Mouse (Mus musculus) intestine, postnatal 0 days (tissue): ENCODE measurements around the gene Mamdc4. TPM values are rescaled to one million over a fixed set of nuclear protein-coding genes. Genes with fewer than 3 reads are reported as not detected.

Source experiments
- ATAC-seq: fragments of 200-750 bp; cut with Nextera tagmentation; 2 replicates; pipeline ENCODE4 v1.8.0; 2017; ENCODE audit warnings: mild to moderate bottlenecking, moderate TSS enrichment, moderate library complexity
- H3K27ac ChIP-seq: fragments of 300-500 bp; sonication (generic); 2 replicates; pipeline ENCODE4 v1.5.1; 2014; ENCODE audit warnings: mild to moderate bottlenecking, low read depth, low read length, moderate library complexity
- H3K27me3 ChIP-seq: fragments of 300-500 bp; sonication (generic); replicated peaks from 2 replicates; pipeline ENCODE4 v1.6.1; 2014; ENCODE audit warnings: low read length, mixed read lengths; ENCODE audit not compliant: control insufficient read depth, insufficient read depth
- H3K36me3 ChIP-seq: fragments of 300-500 bp; sonication (generic); 2 replicates; pipeline ENCODE4 v1.6.1; 2014; ENCODE audit warnings: mild to moderate bottlenecking, moderate library complexity; ENCODE audit not compliant: control insufficient read depth, insufficient read depth
- H3K4me1 ChIP-seq: fragments of 300-500 bp; sonication (generic); replicated peaks from 2 replicates; pipeline ENCODE4 v1.6.1; 2014; ENCODE audit warnings: antibody characterized with exemption, low read length, mixed read lengths; ENCODE audit not compliant: control insufficient read depth, insufficient read depth
- H3K4me2 ChIP-seq: fragments of 300-500 bp; sonication (generic); replicated peaks from 2 replicates; pipeline ENCODE4 v1.6.1; 2014; ENCODE audit warnings: low read depth, mild to moderate bottlenecking, moderate library complexity
- H3K4me3 ChIP-seq: fragments of 300-500 bp; sonication (generic); 2 replicates; pipeline ENCODE4 v1.5.1; 2014; ENCODE audit warnings: low read depth, low read length
- H3K9ac ChIP-seq: fragments of 300-500 bp; sonication (generic); 2 replicates; pipeline ENCODE4 v1.6.1; 2014; ENCODE audit warnings: mild to moderate bottlenecking, low read depth, low read length
- H3K9me3 ChIP-seq: fragments of 300-500 bp; sonication (generic); 2 replicates; pipeline ENCODE4 v1.6.1; 2016; ENCODE audit warnings: mixed run types; ENCODE audit not compliant: control insufficient read depth
- CTCF ChIP-seq: sonication (generic); IDR thresholded peaks from 2 replicates; pipeline ENCODE4 v1.5.1; 2016; ENCODE audit warnings: low read depth, mild to moderate bottlenecking, control low read depth, antibody characterized with exemption, moderate library complexity
- WGBS: fragments of 180-500 bp; shearing (Covaris S2); extraction: QIAGEN DNeasy Blood & Tissue Kit; methylation state at CpG from one replicate; pipeline ENCODE4 v1.1.7; 2014; 5-methylcytosine and 5-hydroxymethylcytosine counted together
- polyA plus RNA-seq: library from polyadenylated mRNA; unstranded; fragments of >200 nt; fragmentation: Nextera tagmentation; extraction: Ambion mirVana; gene quantifications from 2 replicates; pipeline ENCODE4 v1.2.1, GENCODE M21; 2015

Gene Mamdc4
- polyA plus RNA-seq, 1 experiment from 2014 or later: 588 TPM

DNA sequence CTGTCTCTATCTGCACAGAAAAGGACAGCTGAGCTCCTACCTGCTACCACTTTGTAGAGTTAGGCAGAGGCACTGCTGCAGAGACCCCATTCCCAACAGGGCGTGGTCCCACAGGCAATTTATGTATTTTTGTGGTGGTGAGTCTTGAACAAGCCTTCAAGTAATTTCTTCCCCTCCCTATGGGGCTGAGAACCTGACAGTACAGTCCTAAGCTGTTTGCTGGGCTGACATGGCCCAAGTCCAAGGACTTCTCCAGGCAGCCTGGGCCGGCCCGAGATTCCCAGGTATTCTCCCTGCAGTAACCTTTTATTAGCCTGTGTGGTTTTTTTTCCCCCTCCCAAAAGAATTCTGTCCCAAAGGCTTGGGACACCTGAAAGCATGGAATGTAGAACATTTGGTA, 9.5 kb upstream of the Mamdc4 start:
- H3K4me3 ChIP-seq: no peak overlapping the region
- peaks cover 38% of the 10 kb centered on the region for H3K36me3 ChIP-seq
- H3K9me3 ChIP-seq: no peaks in the 10 kb centered on the region
- H3K27ac ChIP-seq: no peak overlapping the region
- peaks cover 14% of the 10 kb centered on the region for H3K27me3 ChIP-seq
- H3K4me1 ChIP-seq: peaks cover 12% of the 10 kb centered on the region
- H3K4me2 ChIP-seq: no peak overlapping the region
- no peak overlapping the region for H3K9ac ChIP-seq
- TF ChIP-seq CTCF: no peak
- ATAC-seq: no peak
- 55% methylated on average over 3 of the region's 3 CpGs for WGBS

DNA sequence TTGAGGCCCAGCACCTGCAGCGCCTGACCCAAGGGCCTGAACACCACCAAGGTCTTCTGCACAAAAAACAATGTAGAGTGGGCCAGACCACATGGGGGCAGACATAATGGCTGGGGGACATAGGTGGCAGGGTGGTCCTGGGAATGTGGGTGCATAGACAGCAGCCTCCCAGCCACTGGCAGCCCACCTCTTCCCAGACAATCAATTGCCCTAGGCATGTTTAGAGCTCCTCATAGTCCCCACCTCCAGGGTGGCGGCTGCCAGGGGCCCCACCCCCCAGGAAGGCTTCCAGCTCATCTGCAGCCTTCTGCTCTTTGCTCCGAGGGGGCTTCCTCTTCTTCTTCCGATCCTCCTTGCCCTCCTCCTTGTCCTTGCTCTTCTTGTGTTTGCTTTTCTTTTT, 8.9 kb upstream of the Mamdc4 start:
- Histone ChIP-seq H3K27me3 (peaks cover 20% of the 10 kb centered on the region), H3K27ac (no peak overlapping the region; the same call in 1 of the 2 replicates), H3K4me3 (no peak overlapping the region), H3K36me3 (peaks cover 37% of the 10 kb centered on the region), H3K9me3 (no peaks in the 10 kb centered on the region), H3K9ac (no peak overlapping the region), H3K4me2 (no peak overlapping the region), H3K4me1 (peaks cover 14% of the 10 kb centered on the region)
- no peak for ATAC-seq
- 35% methylated on average over 4 of the region's 4 CpGs for WGBS
- TF ChIP-seq CTCF: no peak

DNA sequence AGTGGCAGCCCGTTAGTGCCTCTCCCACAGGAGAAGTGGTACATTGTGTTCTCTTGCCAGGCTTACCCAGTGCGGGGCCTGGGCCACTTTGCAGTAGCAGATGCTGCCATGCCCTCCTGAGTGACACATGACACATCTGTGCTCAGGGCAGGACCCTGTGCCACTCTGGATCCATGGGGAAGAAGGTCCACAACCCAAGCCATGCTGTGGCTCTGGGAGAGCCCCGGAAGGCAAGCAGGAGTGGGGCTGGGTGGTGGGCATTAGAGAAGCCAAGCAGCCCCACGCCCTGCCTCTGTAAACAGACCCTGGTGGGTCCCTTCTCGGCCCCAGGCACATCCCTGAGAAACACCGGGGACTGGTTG, 8.5 kb upstream of the Mamdc4 start:
- H3K27me3 ChIP-seq: peaks cover 25% of the 10 kb centered on the region
- no peak for ATAC-seq
- H3K36me3 ChIP-seq: peaks cover 33% of the 10 kb centered on the region
- no peak overlapping the region for H3K9ac ChIP-seq
- 74% methylated on average over 6 of the region's 6 CpGs for WGBS
- H3K4me1 ChIP-seq: peaks cover 18% of the 10 kb centered on the region
- no peak overlapping the region for H3K4me2 ChIP-seq
- no peaks in the 10 kb centered on the region for H3K9me3 ChIP-seq
- no peak for TF ChIP-seq CTCF
- no peak overlapping the region; the same call in 1 of the 2 replicates for H3K27ac ChIP-seq
- no peak overlapping the region for H3K4me3 ChIP-seq

DNA sequence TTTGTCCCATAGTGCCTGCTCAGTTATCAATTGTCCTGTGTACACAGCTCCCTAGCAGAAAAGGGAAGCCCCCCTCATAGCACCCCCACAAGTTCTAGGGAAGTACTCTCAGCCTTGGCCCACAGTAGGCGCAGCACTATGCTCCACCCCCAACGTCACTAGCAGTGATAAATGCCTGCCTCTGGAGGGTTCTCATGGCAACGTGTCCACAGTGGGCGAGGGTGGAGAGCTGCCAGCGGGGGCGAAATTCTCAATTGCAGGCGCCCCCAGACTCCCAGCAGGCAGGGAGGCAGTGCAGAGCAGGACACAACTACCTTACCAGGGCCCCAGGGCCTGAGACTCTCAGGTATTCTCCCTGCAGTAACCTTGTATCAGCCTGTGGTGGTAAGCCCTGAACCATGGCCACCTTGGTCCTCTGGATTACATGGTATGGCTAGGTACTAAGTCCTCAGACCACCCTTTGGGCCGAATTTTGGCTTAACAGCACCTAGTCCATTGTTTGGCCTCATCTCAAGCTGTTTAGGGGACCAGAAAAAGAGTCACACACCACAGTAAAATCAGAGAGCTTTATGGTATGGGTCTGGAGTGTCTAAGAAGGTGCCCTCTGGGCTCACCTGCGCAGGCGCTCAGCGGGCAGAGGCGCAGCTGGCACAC, 7.9 kb upstream of the Mamdc4 start:
- WGBS: 56% methylated on average over 12 of the region's 12 CpGs

DNA sequence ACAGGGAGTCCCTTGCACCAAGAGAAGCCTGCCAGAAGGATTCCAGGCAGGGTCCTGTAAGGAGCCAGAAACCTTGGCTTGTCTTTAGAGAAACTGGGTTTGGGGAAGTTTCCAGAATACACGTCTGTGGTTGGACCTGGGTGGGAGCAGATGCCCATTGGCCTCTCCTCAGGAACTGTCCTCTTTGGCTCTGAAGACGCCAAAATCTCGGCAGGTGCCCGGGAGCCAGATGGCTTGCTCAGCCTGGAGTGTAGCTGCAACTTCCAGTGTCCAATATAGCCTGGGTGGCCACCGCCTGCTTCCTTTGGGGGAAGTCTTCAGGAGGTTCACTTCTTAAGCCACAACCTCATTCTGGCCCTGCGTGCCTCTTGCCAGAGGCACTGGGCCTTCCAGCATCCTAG, 7.3 kb upstream of the Mamdc4 start:
- 28% methylated on average over 6 of the region's 6 CpGs for WGBS
- no peaks in the 10 kb centered on the region for H3K9me3 ChIP-seq
- peaks cover 24% of the 10 kb centered on the region for H3K4me1 ChIP-seq
- TF ChIP-seq CTCF: no peak
- no peak overlapping the region for H3K9ac ChIP-seq
- H3K4me3 ChIP-seq: peak overlapping the region; percentile 33; the same call in 1 of the 2 replicates
- peak overlapping the region; percentile 75 for H3K4me2 ChIP-seq
- no peak overlapping the region for H3K27ac ChIP-seq
- peaks cover 26% of the 10 kb centered on the region for H3K36me3 ChIP-seq
- peaks cover 36% of the 10 kb centered on the region for H3K27me3 ChIP-seq
- no peak for ATAC-seq

More for the DNA sequence above, 7.9 kb upstream of the Mamdc4 start:
- Histone ChIP-seq H3K36me3 (peaks cover 32% of the 10 kb centered on the region), H3K4me3 (no peak overlapping the region), H3K9ac (no peak overlapping the region), H3K27me3 (peaks cover 29% of the 10 kb centered on the region), H3K4me1 (peaks cover 21% of the 10 kb centered on the region), H3K9me3 (no peaks in the 10 kb centered on the region), H3K4me2 (no peak overlapping the region), H3K27ac (no peak overlapping the region)
- no peak for TF ChIP-seq CTCF
- ATAC-seq: no peak

DNA sequence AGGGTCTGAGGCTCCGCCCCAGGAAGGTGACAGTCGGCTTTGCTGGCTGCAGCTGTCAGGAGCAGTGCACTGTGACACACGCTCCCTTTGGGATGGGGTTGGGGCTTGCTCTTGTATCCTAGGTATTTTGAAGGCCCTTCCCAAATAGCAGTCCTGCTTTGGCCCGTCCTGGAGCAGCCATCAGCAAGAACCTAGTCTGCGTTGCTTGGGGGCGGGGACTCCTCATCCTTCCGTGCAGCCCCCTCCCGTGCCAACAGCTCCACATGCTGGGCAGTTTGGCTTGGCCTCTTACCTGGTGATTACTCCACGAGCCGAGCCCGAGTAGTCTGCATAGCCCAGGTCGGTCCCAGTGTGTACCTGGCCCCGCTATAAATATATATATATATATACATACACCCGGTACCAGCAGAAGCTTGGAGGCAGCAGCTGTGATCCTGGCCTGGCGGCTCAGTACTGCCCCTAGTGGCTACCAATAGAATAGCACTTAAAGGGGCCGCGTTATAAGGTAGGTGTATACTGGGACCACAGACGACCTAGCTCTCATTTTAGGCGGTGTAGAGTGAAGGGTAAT, 6.7 kb upstream of the Mamdc4 start, which contains the start of gene Ajm1:
TSS of gene Ajm1 (minus strand) at position 464 of the 571 bp plus-strand sequence.
- peak within 1 kb of the TSS; percentile 33 for H3K4me3 ChIP-seq
- ATAC-seq: peak; percentile 44
- H3K4me1 ChIP-seq: peaks cover 26% of the 10 kb centered on the region
- WGBS: 3% methylated on average over 19 of the region's 19 CpGs
- no peak within 1 kb of the TSS for H3K9ac ChIP-seq
- peaks cover 21% of the 10 kb centered on the region for H3K36me3 ChIP-seq
- no peaks in the 10 kb centered on the region for H3K9me3 ChIP-seq
- no peak within 1 kb of the TSS for H3K27ac ChIP-seq
- peak within 1 kb of the TSS; percentile 75 for H3K4me2 ChIP-seq
- TF ChIP-seq CTCF: peak; percentile 95
- H3K27me3 ChIP-seq: peaks cover 41% of the 10 kb centered on the region
